Mouse (Mus musculus): Measurements from ENCODE around the gene Nfia. TPM values are rescaled to one million over a fixed set of nuclear protein-coding genes. Genes with fewer than 3 reads are reported as not detected.

Nfia gene
- polyA plus RNA-seq, 1 experiment from 2014 or later: 17.0 TPM

DNA sequence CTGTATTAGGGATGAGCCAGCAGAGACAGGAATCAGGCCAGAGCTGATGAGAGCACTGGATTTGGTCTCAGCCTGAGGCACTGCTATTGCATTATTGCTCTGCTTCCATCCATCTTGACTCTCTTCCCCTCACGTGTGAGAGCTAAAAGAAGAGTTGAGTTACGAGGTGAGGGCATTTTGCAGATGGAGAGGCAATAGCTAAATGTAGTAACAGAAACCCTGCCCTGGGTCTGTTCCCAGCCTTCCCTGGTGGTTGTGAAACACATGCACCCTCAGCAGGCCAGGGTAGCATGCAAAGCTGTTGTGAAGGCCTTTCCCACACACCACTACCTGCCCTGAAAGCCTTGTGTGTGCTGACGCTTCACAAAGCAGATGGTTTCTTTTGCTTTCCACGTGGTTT, 86.9 kb downstream of the Nfia start:
- H3K27me3 ChIP-seq (replicated peaks; ENCODE audit: low read depth, poor library complexity, severe bottlenecking): no peaks in the 10 kb centered on the region
- no peaks in the 10 kb centered on the region for H3K36me3 ChIP-seq (replicated peaks)
- no peak overlapping the region for H3K27ac ChIP-seq (replicated peaks)
- DNase-seq (ENCODE audit: low spot score): no peak
- H3K4me1 ChIP-seq: no peaks in the 10 kb centered on the region
- H3K4me3 ChIP-seq: no peak overlapping the region
- no peaks in the 10 kb centered on the region for H3K9me3 ChIP-seq
- WGBS: 77% methylated on average over 4 of the region's 4 CpGs

- H3K9me3 ChIP-seq: no peaks in the 10 kb centered on the region
- DNase-seq (ENCODE audit: low spot score): no peak
- H3K27ac ChIP-seq (replicated peaks): no peak overlapping the region
- WGBS: 60% methylated on average over 3 of the region's 3 CpGs
- H3K36me3 ChIP-seq (replicated peaks): no peaks in the 10 kb centered on the region
- no peaks in the 10 kb centered on the region; the same call in 1 of the 2 replicates for H3K4me1 ChIP-seq
- H3K27me3 ChIP-seq (replicated peaks; ENCODE audit: low read depth, poor library complexity, severe bottlenecking): no peaks in the 10 kb centered on the region
- no peak overlapping the region for H3K4me3 ChIP-seq
Measured at GRCm38 (mm10) chr4:97860376-97860775, 87.8 kb downstream of the Nfia start.

DNA sequence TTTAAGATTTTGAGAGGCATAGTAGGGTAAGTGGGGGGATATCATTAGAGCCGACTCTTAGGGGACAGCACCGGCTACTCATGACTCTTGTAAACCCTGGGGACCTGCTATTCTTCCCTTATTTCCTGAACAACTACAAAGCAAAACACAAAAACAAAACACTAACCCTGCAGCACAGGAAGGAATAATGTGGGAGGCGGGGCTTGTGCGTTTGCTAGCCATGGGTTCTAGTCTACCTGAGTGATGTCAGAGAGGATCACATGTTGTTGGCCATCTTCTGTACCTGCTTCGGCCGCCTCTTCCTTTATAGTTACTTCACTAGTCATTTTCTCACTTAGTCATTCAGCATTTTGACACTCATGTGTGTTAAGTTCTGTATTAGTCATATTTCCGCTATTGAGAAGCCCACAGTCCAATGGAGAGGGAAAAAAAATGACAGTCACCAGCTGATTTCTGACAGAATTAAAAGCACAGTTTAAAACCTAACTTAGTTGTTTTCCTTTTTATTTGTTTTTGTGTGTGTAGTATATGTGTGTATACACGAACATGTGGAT, 88.3 kb downstream of the Nfia start:
- no peaks in the 10 kb centered on the region; the same call in 1 of the 2 replicates for H3K4me1 ChIP-seq
- WGBS: 90% methylated on average over 8 of the region's 8 CpGs

GRCm38 (mm10) chr4:97862379-97862778, 89.8 kb downstream of the Nfia start:
- peaks cover 3% of the 10 kb centered on the region; the same call in 1 of the 2 replicates for H3K4me1 ChIP-seq
- no peaks in the 10 kb centered on the region for H3K9me3 ChIP-seq
- H3K27me3 ChIP-seq (replicated peaks; ENCODE audit: low read depth, poor library complexity, severe bottlenecking): no peaks in the 10 kb centered on the region
- WGBS: 88% methylated on average over 6 of the region's 6 CpGs
- H3K27ac ChIP-seq (replicated peaks): no peak overlapping the region
- no peaks in the 10 kb centered on the region for H3K36me3 ChIP-seq (replicated peaks)
- no peak for DNase-seq (ENCODE audit: low spot score)
- H3K4me3 ChIP-seq: no peak overlapping the region

More for the DNA sequence above, 88.3 kb downstream of the Nfia start:
- no peaks in the 10 kb centered on the region for H3K36me3 ChIP-seq (replicated peaks)
- H3K27me3 ChIP-seq (replicated peaks; ENCODE audit: low read depth, poor library complexity, severe bottlenecking): no peaks in the 10 kb centered on the region
- H3K27ac ChIP-seq (replicated peaks): no peak overlapping the region
- H3K9me3 ChIP-seq: no peaks in the 10 kb centered on the region
- H3K4me3 ChIP-seq: no peak overlapping the region
- no peak for DNase-seq (ENCODE audit: low spot score)

GRCm38 (mm10) chr4:97864276-97864675, 91.7 kb downstream of the Nfia start:
- peaks cover 14% of the 10 kb centered on the region; the same call in 1 of the 2 replicates for H3K4me1 ChIP-seq
- no peaks in the 10 kb centered on the region for H3K27me3 ChIP-seq (replicated peaks; ENCODE audit: low read depth, poor library complexity, severe bottlenecking)
- H3K4me3 ChIP-seq: no peak overlapping the region
- no peak overlapping the region for H3K27ac ChIP-seq (replicated peaks)
- H3K36me3 ChIP-seq (replicated peaks): no peaks in the 10 kb centered on the region
- no peaks in the 10 kb centered on the region for H3K9me3 ChIP-seq
- DNase-seq (ENCODE audit: low spot score): no peak
- 94% methylated on average over 2 of the region's 2 CpGs for WGBS

GRCm38 (mm10) chr4:97865410-97865953, 92.9 kb downstream of the Nfia start:
- 88% methylated on average over 3 of the region's 3 CpGs for WGBS
- no peaks in the 10 kb centered on the region for H3K27me3 ChIP-seq (replicated peaks; ENCODE audit: low read depth, poor library complexity, severe bottlenecking)
- no peak for DNase-seq (ENCODE audit: low spot score)

GRCm38 (mm10) chr4:97866463-97866862, 93.9 kb downstream of the Nfia start:
- no peaks in the 10 kb centered on the region for H3K36me3 ChIP-seq (replicated peaks)
- DNase-seq (ENCODE audit: low spot score): no peak
- no peaks in the 10 kb centered on the region for H3K9me3 ChIP-seq
- peaks cover 14% of the 10 kb centered on the region; the same call in 1 of the 2 replicates for H3K4me1 ChIP-seq
- H3K4me3 ChIP-seq: no peak overlapping the region
- WGBS: 51% methylated on average over 5 of the region's 5 CpGs
- no peaks in the 10 kb centered on the region for H3K27me3 ChIP-seq (replicated peaks; ENCODE audit: low read depth, poor library complexity, severe bottlenecking)
- H3K27ac ChIP-seq (replicated peaks): no peak overlapping the region

More at GRCm38 (mm10) chr4:97865410-97865953, 92.9 kb downstream of the Nfia start:
- H3K36me3 ChIP-seq (replicated peaks): no peaks in the 10 kb centered on the region
- no peak overlapping the region for H3K27ac ChIP-seq (replicated peaks)
- H3K4me1 ChIP-seq: peaks cover 14% of the 10 kb centered on the region; the same call in 1 of the 2 replicates
- no peak overlapping the region for H3K4me3 ChIP-seq
- H3K9me3 ChIP-seq: no peaks in the 10 kb centered on the region

DNA sequence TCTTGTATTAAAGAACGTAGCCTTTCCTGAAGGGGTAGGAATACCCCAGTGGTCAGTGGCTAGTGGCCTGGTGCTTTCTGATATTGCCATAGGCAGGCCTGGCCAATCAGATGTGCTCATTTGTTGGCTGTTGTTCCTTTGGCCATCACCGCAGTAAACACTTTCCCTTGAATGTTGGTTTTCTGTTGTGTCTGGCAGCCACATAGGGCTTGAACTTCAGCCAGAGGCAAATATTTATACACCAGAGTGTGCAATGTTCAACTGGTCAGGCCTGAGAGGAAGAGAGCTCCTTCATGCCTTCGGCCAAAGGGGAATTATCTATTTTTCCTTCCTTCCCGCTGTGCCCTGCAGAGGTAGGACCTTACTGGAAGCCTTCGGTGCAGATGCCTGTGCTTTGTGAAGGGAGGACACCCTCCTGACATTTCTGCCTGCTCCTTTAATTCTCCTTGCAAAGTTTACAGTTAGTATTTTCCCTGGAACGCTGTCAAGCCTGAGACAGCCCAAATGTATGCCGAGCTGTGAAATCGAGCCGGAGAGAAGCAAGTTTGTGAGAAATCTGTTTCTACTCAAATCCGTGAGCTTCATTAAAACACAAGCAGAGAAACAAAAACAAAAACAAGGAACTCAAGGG, 95.9 kb downstream of the Nfia start:
- WGBS: 84% methylated on average over 10 of the region's 10 CpGs
- Histone ChIP-seq H3K4me1 (peaks cover 21% of the 10 kb centered on the region), H3K27ac (replicated peaks) (no peak overlapping the region), H3K4me3 (no peak overlapping the region), H3K27me3 (replicated peaks; ENCODE audit: low read depth, poor library complexity, severe bottlenecking) (no peaks in the 10 kb centered on the region), H3K36me3 (replicated peaks) (no peaks in the 10 kb centered on the region), H3K9me3 (no peaks in the 10 kb centered on the region)
- no peak for DNase-seq (ENCODE audit: low spot score)

DNA sequence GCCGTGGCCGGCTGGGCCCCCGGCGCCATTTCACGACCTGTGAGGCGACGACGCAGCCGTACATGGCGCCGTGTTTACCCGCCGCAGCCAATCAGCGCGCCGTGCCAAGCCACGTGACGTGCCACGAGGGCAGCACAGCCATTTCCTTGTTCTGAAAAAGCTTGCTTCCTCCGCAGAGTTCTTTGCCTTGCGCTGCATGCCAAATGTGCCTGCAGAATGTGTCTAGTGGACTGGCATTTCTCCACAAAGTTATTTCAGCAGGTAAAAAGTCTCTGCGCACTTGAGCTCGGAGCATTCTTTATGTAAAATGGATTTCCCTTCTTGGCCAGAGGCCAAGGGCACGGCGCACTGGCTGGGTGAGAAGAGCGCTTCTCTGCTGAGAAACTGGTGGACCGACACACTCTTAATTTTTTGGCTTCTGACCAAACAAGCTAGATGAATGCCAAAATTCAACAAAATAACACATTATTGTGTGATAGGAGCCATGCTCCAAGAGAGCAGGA, 96.5 kb downstream of the Nfia start:
- WGBS: 90% methylated on average over 27 of the region's 27 CpGs
- Histone ChIP-seq H3K9me3 (no peaks in the 10 kb centered on the region), H3K4me1 (peaks cover 21% of the 10 kb centered on the region), H3K4me3 (no peak overlapping the region), H3K27me3 (replicated peaks; ENCODE audit: low read depth, poor library complexity, severe bottlenecking) (no peaks in the 10 kb centered on the region), H3K36me3 (replicated peaks) (no peaks in the 10 kb centered on the region), H3K27ac (replicated peaks) (no peak overlapping the region; the same call in 1 of the 2 replicates)
- DNase-seq (ENCODE audit: low spot score): no peak

DNA sequence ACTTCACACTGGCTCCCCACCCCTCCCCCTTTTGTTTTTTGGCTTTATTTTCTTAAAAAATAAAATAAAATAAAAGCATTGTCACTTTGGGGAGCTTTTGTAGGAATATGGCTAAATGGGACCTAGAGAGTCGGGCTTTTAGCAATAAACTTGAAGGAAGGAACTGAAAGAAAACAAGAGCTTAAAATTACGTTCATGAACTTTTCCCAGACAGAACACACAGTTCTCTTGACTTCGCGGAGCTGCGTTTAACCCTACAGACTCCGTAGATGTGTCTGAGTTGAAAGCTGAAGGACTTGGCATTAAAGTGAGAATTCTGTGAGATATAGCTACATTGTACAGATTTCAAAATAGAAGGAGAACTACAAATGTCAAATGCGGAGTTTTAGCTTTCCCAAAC, 96.9 kb downstream of the Nfia start:
- 78% methylated on average over 7 of the region's 7 CpGs for WGBS
- Histone ChIP-seq H3K9me3 (no peaks in the 10 kb centered on the region), H3K27me3 (replicated peaks; ENCODE audit: low read depth, poor library complexity, severe bottlenecking) (no peaks in the 10 kb centered on the region), H3K4me1 (peaks cover 21% of the 10 kb centered on the region), H3K4me3 (no peak overlapping the region), H3K36me3 (replicated peaks) (no peaks in the 10 kb centered on the region), H3K27ac (replicated peaks) (no peak overlapping the region)
- no peak for DNase-seq (ENCODE audit: low spot score)

GRCm38 (mm10) chr4:97871770-97872439, 99.4 kb downstream of the Nfia start:
- Histone ChIP-seq H3K27ac (replicated peaks) (peak overlapping the region; percentile 54; the same call in 1 of the 2 replicates), H3K4me1 (peaks cover 18% of the 10 kb centered on the region)
- 51% methylated on average over 9 of the region's 9 CpGs for WGBS

GRCm38 (mm10) chr4:97874916-97875315, 102.4 kb downstream of the Nfia start:
- Histone ChIP-seq H3K27me3 (replicated peaks; ENCODE audit: low read depth, poor library complexity, severe bottlenecking) (no peaks in the 10 kb centered on the region), H3K9me3 (no peaks in the 10 kb centered on the region), H3K4me1 (peaks cover 7% of the 10 kb centered on the region), H3K36me3 (replicated peaks) (no peaks in the 10 kb centered on the region), H3K27ac (replicated peaks) (no peak overlapping the region), H3K4me3 (no peak overlapping the region)
- WGBS: 70% methylated on average over 3 of the region's 3 CpGs
- no peak for DNase-seq (ENCODE audit: low spot score)

More at GRCm38 (mm10) chr4:97871770-97872439, 99.4 kb downstream of the Nfia start:
- Histone ChIP-seq H3K9me3 (no peaks in the 10 kb centered on the region), H3K36me3 (replicated peaks) (no peaks in the 10 kb centered on the region), H3K4me3 (no peak overlapping the region), H3K27me3 (replicated peaks; ENCODE audit: low read depth, poor library complexity, severe bottlenecking) (no peaks in the 10 kb centered on the region)
- DNase-seq (ENCODE audit: low spot score): no peak

All from embryonic facial prominence, embryonic 10.5 days (tissue).